Mouse (Mus musculus): ENCODE data around the gene Sorcs3. TPM values are rescaled to one million over a fixed set of nuclear protein-coding genes. Genes with fewer than 3 reads are reported as not detected.

Sorcs3 gene
- polyA plus RNA-seq, 1 experiment from 2014 or later: 9.9 TPM

- Histone ChIP-seq H3K9me3 (ENCODE audit: control insufficient read depth, low read length) (0 out of 2 replicates have a peak, but pooled peaks cover 3% of the 10 kb centered on the region), H3K27me3 (replicated peaks; ENCODE audit: control insufficient read depth, insufficient read depth, low read length) (no peaks in the 10 kb centered on the region), H3K4me3 (replicated peaks; ENCODE audit: low read length) (no peak overlapping the region), H3K36me3 (ENCODE audit: control insufficient read depth, insufficient read depth) (no peaks in the 10 kb centered on the region), H3K4me2 (ENCODE audit: low read length) (no peak overlapping the region), H3K4me1 (replicated peaks; ENCODE audit: control insufficient read depth, insufficient read depth, low read length) (0 out of 2 replicates have a peak, but pooled peaks cover 3% of the 10 kb centered on the region), H3K9ac (replicated peaks; ENCODE audit: low read depth, low read length) (no peak overlapping the region), H3K27ac (ENCODE audit: low read length) (no peak overlapping the region)
- 94% methylated on average over 2 of the region's 2 CpGs for WGBS
- no peak for ATAC-seq
Measured at GRCm38 (mm10) chr19:48780813-48781212, 575.0 kb downstream of the Sorcs3 start.

- Histone ChIP-seq H3K27me3 (replicated peaks; ENCODE audit: control insufficient read depth, insufficient read depth, low read length) (no peaks in the 10 kb centered on the region), H3K4me2 (ENCODE audit: low read length) (no peak overlapping the region), H3K4me1 (replicated peaks; ENCODE audit: control insufficient read depth, insufficient read depth, low read length) (0 out of 2 replicates have a peak, but pooled peaks cover 3% of the 10 kb centered on the region), H3K9me3 (ENCODE audit: control insufficient read depth, low read length) (no peaks in the 10 kb centered on the region), H3K36me3 (ENCODE audit: control insufficient read depth, insufficient read depth) (no peaks in the 10 kb centered on the region), H3K4me3 (replicated peaks; ENCODE audit: low read length) (no peak overlapping the region), H3K9ac (replicated peaks; ENCODE audit: low read depth, low read length) (no peak overlapping the region), H3K27ac (ENCODE audit: low read length) (no peak overlapping the region)
- peak; percentile 72 for ATAC-seq
- WGBS: 9% methylated on average over 7 of the region's 7 CpGs
Measured at GRCm38 (mm10) chr19:48782024-48782721, 576.3 kb downstream of the Sorcs3 start.

GRCm38 (mm10) chr19:48787269-48787668 is 581.4 kb downstream of the Sorcs3 start:
- 83% methylated on average over 4 of the region's 4 CpGs for WGBS
- ATAC-seq: no peak
- no peak overlapping the region for H3K9ac ChIP-seq (replicated peaks; ENCODE audit: low read depth, low read length)
- H3K4me2 ChIP-seq (ENCODE audit: low read length): no peak overlapping the region
- 0 out of 2 replicates have a peak, but pooled peaks cover 2% of the 10 kb centered on the region for H3K4me1 ChIP-seq (replicated peaks; ENCODE audit: control insufficient read depth, insufficient read depth, low read length)
- H3K27me3 ChIP-seq (replicated peaks; ENCODE audit: control insufficient read depth, insufficient read depth, low read length): no peaks in the 10 kb centered on the region
- no peaks in the 10 kb centered on the region for H3K9me3 ChIP-seq (ENCODE audit: control insufficient read depth, low read length)
- no peaks in the 10 kb centered on the region for H3K36me3 ChIP-seq (ENCODE audit: control insufficient read depth, insufficient read depth)
- H3K27ac ChIP-seq (ENCODE audit: low read length): no peak overlapping the region
- H3K4me3 ChIP-seq (replicated peaks; ENCODE audit: low read length): no peak overlapping the region

GRCm38 (mm10) chr19:48804546-48804945 is 598.7 kb downstream of the Sorcs3 start:
- WGBS: 13% methylated on average over 6 of the region's 6 CpGs
- no peak for ATAC-seq
- no peak overlapping the region for H3K4me2 ChIP-seq (ENCODE audit: low read length)
- no peak overlapping the region for H3K9ac ChIP-seq (replicated peaks; ENCODE audit: low read depth, low read length)
- no peaks in the 10 kb centered on the region for H3K36me3 ChIP-seq (ENCODE audit: control insufficient read depth, insufficient read depth)
- no peaks in the 10 kb centered on the region for H3K27me3 ChIP-seq (replicated peaks; ENCODE audit: control insufficient read depth, insufficient read depth, low read length)
- H3K9me3 ChIP-seq (ENCODE audit: control insufficient read depth, low read length): no peaks in the 10 kb centered on the region
- H3K27ac ChIP-seq (ENCODE audit: low read length): no peak overlapping the region
- H3K4me1 ChIP-seq (replicated peaks; ENCODE audit: control insufficient read depth, insufficient read depth, low read length): no peaks in the 10 kb centered on the region
- H3K4me3 ChIP-seq (replicated peaks; ENCODE audit: low read length): no peak overlapping the region

GRCm38 (mm10) chr19:48811541-48811940 is 605.7 kb downstream of the Sorcs3 start:
- Histone ChIP-seq H3K4me3 (replicated peaks; ENCODE audit: low read length) (no peak overlapping the region), H3K27ac (ENCODE audit: low read length) (no peak overlapping the region), H3K4me2 (ENCODE audit: low read length) (no peak overlapping the region), H3K9me3 (ENCODE audit: control insufficient read depth, low read length) (no peaks in the 10 kb centered on the region), H3K27me3 (replicated peaks; ENCODE audit: control insufficient read depth, insufficient read depth, low read length) (no peaks in the 10 kb centered on the region), H3K4me1 (replicated peaks; ENCODE audit: control insufficient read depth, insufficient read depth, low read length) (no peaks in the 10 kb centered on the region), H3K36me3 (ENCODE audit: control insufficient read depth, insufficient read depth) (no peaks in the 10 kb centered on the region), H3K9ac (replicated peaks; ENCODE audit: low read depth, low read length) (no peak overlapping the region)
- WGBS: 43% methylated on average over 3 of the region's 3 CpGs
- ATAC-seq: no peak

GRCm38 (mm10) chr19:48813823-48814222 is 608.0 kb downstream of the Sorcs3 start:
- Histone ChIP-seq H3K9ac (replicated peaks; ENCODE audit: low read depth, low read length) (no peak overlapping the region), H3K27ac (ENCODE audit: low read length) (no peak overlapping the region), H3K4me1 (replicated peaks; ENCODE audit: control insufficient read depth, insufficient read depth, low read length) (no peaks in the 10 kb centered on the region), H3K4me3 (replicated peaks; ENCODE audit: low read length) (no peak overlapping the region), H3K4me2 (ENCODE audit: low read length) (no peak overlapping the region), H3K9me3 (ENCODE audit: control insufficient read depth, low read length) (no peaks in the 10 kb centered on the region), H3K36me3 (ENCODE audit: control insufficient read depth, insufficient read depth) (no peaks in the 10 kb centered on the region), H3K27me3 (replicated peaks; ENCODE audit: control insufficient read depth, insufficient read depth, low read length) (no peaks in the 10 kb centered on the region)
- 90% methylated on average over 4 of the region's 4 CpGs for WGBS
- no peak for ATAC-seq

GRCm38 (mm10) chr19:48815064-48815463 is 609.2 kb downstream of the Sorcs3 start:
- Histone ChIP-seq H3K4me2 (ENCODE audit: low read length) (no peak overlapping the region), H3K36me3 (ENCODE audit: control insufficient read depth, insufficient read depth) (no peaks in the 10 kb centered on the region), H3K27me3 (replicated peaks; ENCODE audit: control insufficient read depth, insufficient read depth, low read length) (no peaks in the 10 kb centered on the region), H3K4me3 (replicated peaks; ENCODE audit: low read length) (no peak overlapping the region), H3K9ac (replicated peaks; ENCODE audit: low read depth, low read length) (no peak overlapping the region), H3K4me1 (replicated peaks; ENCODE audit: control insufficient read depth, insufficient read depth, low read length) (no peaks in the 10 kb centered on the region), H3K9me3 (ENCODE audit: control insufficient read depth, low read length) (no peaks in the 10 kb centered on the region), H3K27ac (ENCODE audit: low read length) (no peak overlapping the region)
- ATAC-seq: no peak
- 95% methylated on average over 3 of the region's 3 CpGs for WGBS

- ATAC-seq: peak; percentile 33; the same call in 1 of the 2 replicates
- no peaks in the 10 kb centered on the region for H3K4me1 ChIP-seq (replicated peaks; ENCODE audit: control insufficient read depth, insufficient read depth, low read length)
- no peaks in the 10 kb centered on the region for H3K36me3 ChIP-seq (ENCODE audit: control insufficient read depth, insufficient read depth)
- H3K27ac ChIP-seq (ENCODE audit: low read length): no peak overlapping the region
- no peaks in the 10 kb centered on the region for H3K27me3 ChIP-seq (replicated peaks; ENCODE audit: control insufficient read depth, insufficient read depth, low read length)
- 65% methylated on average over 5 of the region's 5 CpGs for WGBS
- no peak overlapping the region for H3K4me3 ChIP-seq (replicated peaks; ENCODE audit: low read length)
- no peaks in the 10 kb centered on the region for H3K9me3 ChIP-seq (ENCODE audit: control insufficient read depth, low read length)
- H3K9ac ChIP-seq (replicated peaks; ENCODE audit: low read depth, low read length): no peak overlapping the region
- H3K4me2 ChIP-seq (ENCODE audit: low read length): no peak overlapping the region
Measured at GRCm38 (mm10) chr19:48820493-48821282, 614.9 kb downstream of the Sorcs3 start.

GRCm38 (mm10) chr19:48821283-48821715 is 615.5 kb downstream of the Sorcs3 start:
- 64% methylated on average over 3 of the region's 3 CpGs for WGBS
- H3K4me1 ChIP-seq (replicated peaks; ENCODE audit: control insufficient read depth, insufficient read depth, low read length): no peaks in the 10 kb centered on the region

More at GRCm38 (mm10) chr19:48821283-48821715, 615.5 kb downstream of the Sorcs3 start:
- no peaks in the 10 kb centered on the region for H3K36me3 ChIP-seq (ENCODE audit: control insufficient read depth, insufficient read depth)
- no peak overlapping the region for H3K9ac ChIP-seq (replicated peaks; ENCODE audit: low read depth, low read length)
- H3K9me3 ChIP-seq (ENCODE audit: control insufficient read depth, low read length): no peaks in the 10 kb centered on the region
- no peak overlapping the region for H3K4me3 ChIP-seq (replicated peaks; ENCODE audit: low read length)
- ATAC-seq: no peak
- no peak overlapping the region for H3K27ac ChIP-seq (ENCODE audit: low read length)
- no peaks in the 10 kb centered on the region for H3K27me3 ChIP-seq (replicated peaks; ENCODE audit: control insufficient read depth, insufficient read depth, low read length)
- no peak overlapping the region for H3K4me2 ChIP-seq (ENCODE audit: low read length)

Data from forebrain, embryonic 16.5 days (tissue).